Mouse (Mus musculus) natural killer cell, adult 2 months (primary cell): Measurements from ENCODE around the gene Pde4a.
"Not testable (repeated sequence)": the region's sequence is repeated elsewhere in the genome, so short reads cannot be mapped to it uniquely, and the experiment has no call there.

Source experiments
- DNase-seq, 2 experiments: peaks; one replicate each; pipeline ENCODE4 v3.0.0; 2022; ENCODE audit warnings: low spot score in 2 of 2

The Pde4a gene

DNA sequence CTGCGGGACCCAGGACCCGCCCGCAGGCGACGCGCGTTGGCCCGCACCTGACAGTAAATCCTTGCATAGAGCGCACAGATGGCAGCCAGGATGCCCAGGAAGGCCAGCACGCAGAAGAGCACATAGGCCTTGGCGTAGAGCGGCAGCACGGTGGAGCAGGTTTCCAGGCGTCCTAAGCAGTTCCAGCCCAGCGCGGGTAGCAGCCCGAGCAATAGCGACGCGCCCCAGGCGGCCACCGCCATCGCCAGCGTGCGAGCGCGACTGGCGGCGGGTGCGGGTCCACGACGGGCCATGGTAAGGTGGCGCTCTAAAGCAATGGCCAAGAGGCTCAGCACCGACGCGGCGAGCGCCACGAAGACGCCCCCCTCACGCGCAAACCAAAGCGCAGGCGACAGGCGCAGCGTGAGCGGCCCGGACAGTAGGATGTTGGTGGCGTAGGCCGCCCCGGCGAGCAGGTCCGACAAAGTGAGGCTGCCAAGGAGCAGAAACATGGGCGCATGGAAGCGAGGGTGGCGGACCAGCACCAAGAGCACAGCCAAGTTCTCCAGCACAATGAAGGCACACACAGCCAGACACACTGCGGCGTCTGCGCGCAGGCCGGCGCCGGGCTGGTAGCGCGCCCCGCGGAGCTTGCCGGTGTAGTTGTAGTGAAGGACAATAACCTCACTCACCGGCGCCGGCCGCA lies 79.1 kb downstream of the Pde4a start:
- DNase-seq, result peak; percentile 26 to 39

- DNase-seq, result no peak
These were observed 79.6 kb downstream of the Pde4a start for GRCm38 (mm10) chr9:21245113-21245487.

DNA sequence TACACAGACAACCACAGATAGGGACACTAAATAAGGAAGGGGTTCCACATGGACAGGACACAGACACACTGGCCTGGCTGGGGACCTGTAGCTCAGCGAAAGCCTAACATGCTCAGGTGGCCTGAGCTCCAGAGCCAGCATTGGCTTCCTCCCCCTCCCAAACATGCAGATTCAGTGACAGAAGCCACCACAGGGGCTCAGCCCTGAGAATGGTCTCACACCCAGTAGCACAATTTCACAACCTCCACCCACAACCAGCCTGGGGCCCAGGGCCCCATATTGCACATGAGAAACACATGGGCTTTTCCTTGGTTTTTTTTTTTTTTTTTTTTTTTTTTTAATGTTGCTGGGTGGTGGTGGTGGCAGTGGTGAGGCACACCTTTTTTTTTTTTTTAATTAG lies 80.8 kb downstream of the Pde4a start:
- DNase-seq, result peak; percentile 40 to 67

DNA sequence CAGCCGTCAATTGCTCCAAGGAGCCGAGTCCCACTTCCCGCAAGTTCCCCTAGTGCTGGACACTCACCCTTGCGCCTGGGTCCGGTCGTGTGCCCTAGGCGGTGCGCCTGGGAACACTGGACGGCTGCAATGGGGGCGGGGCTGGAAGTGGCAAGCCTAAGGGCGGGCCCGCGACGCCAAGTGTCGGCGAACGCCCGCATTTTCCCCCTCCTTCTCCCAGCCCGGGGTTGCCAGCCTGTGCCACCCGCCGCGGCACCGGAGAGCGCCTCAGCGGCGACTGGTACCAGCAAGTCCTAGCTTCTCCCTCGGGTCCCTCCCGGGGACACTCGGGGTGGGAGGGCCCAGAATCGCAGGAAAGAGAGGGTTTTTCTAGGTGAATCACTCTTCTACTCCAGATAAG lies 82.8 kb downstream of the Pde4a start, which contains the start of gene S1pr5:
S1pr5 (minus strand) TSS at position 118 of the 400 bp plus-strand sequence.
- DNase-seq, result peak; percentile 31 to 49

DNA sequence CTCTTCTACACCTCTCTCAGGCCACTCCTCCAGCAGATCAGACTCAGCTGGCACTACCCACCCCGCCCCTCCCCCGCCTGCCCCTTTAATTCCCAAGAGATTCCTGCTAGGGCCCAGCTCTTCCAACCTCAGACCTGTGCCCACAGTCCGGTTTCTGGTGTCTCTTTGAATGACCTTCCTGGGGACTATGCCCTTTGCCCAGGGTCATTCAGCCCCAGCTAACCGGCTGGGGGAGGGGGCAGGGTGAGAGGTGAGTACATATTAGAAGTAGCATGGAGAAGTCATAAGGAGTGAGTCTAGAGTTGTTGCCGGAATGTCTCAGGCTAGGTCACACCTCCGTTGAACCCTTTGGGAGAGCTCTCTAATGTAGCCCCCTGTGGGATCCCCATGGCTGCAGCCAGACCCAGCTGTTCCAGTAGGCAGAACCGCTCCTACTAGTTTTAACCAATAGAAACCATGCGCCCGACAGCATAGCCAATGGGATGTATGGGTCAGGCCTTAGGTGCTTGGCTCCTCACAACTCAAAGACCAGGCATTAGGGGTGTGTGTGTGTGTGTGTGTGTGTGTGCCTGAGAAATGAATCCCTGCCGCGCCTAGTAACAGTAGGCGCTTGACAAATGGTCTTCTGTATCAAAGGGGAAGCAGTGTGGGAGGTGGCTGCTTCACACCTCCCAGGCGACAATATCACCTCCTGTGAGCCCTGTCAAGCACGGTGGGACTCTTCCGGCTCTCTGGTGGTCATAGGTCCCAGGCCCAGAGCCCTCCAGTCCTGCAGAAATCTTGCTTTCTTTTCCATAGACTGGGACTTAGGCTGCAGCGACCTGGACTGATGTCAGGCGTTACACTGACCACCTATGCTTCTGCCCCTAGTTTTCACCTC lies 84.4 kb downstream of the Pde4a start:
- peak; percentile 56 to 74 for DNase-seq

DNA sequence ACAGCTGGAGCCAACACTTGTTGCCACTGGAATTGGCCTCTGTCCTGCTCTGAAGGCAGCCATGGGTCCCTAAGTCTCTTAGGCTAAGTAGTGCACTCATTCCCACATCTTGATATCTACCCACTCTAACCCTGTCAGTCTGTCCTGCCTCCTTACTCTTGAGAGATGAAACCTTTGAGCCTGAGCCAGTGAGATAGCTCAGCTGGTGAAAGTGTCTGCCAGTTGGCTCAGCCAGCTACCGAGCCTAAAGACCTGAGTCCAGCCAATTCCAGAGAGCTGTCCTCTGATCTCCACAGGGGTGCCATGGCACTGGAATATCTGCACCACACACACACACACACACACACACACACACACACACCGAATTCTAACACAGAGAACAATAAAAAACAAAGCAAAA lies 85.0 kb downstream of the Pde4a start:
- DNase-seq, result no peak

DNA sequence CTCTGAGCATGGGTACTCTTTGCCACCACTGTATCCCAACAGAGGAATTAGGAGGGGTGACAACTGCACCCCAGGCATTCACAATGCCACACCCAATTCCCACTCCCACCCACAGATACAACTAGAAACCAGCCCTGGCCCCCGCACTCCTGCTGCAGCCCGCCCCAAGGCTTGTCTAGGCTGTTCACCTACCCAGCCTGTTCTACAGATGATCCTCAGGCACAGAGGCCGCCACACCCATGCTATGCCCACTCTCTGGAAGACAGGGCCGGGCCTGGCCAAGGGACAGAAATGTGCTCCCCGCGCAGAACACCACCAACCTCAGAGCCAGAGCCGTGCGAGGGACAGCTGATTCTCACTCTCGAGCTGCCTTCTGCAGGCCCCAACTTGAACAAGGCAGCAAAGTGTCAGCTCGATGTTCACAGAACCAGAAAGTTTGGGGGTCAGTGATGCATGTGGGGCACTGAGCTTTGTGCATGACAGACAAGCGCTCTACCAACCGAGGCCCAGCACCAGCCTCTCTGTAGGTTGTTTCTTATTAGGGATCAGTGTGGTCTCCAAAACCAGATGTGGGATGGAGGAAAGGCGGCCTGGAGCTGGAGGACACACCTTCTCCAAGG lies 85.7 kb downstream of the Pde4a start:
- no peak for DNase-seq

DNA sequence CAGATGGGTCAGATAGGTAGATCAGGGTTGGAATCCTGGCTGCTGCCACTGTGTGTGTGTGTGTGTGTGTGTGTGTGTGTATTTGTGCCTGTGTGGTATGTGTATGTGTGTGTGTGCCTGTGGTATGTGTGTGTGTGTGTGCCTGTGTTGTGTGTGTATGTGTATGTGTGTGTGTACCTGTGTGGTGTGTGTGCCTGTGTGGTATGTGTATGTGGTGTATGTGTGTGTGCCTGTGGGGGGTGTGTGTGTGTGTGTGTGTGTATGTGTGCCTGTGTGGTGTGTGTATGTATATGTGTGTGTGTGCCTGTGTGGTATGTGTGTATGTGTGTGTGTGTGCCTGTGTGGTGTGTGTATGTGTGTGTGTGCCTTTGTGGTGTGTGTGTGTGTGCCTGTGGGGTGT lies 89.2 kb downstream of the Pde4a start:
- DNase-seq, result no peak

DNA sequence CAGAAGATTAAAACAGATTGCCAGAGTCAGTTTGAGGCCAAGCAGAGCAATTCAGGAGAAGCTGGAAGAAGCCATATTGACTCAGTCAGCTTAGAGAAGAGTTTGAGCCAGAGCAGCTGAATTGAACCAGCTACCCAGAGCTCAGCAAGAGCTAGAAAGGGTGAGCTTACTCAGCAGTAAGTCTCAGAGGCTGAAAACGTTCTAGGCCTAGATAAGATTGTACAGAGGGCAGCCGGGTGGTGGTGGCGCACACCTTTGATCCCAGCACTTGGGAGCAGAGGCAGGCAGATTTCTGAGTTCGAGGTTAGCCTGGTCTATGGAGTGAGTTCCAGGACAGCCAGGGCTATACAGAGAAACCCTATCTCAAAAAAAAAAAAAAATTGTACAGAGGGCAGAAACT lies 90.8 kb downstream of the Pde4a start:
- DNase-seq, result not testable (repeated sequence)

DNA sequence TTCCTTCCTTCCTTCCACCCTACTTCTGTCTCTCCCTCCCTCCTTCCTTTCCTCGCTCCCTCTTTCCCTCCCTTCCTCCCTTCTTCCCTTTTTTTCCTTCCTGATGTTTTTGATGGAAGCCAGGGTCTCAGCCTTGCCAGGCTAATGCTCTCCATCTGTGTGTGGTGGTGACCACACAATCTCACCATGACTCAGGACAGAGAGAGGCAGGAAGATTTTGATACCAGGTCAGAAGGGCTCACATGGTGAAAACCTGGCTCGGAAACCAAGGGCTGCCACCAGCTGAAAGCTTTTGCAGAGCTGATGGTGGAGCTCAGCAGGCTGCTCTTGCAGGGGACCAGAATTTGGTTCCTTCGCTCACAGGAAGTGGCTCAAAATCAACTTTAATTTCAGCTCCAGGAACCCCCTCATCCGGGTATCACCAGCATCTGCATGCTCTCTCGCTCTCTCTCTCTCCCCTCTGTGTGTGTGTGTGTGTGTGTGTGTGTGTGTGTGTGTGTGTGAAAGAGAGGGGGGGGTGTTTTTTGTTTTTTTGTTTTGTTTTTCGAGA lies 95.1 kb downstream of the Pde4a start:
- peak; percentile 44 to 52 for DNase-seq

GRCm38 (mm10) chr9:21261831-21262230 lies 96.3 kb downstream of the Pde4a start:
- DNase-seq, result no peak
